In the genomic region with DNA sequence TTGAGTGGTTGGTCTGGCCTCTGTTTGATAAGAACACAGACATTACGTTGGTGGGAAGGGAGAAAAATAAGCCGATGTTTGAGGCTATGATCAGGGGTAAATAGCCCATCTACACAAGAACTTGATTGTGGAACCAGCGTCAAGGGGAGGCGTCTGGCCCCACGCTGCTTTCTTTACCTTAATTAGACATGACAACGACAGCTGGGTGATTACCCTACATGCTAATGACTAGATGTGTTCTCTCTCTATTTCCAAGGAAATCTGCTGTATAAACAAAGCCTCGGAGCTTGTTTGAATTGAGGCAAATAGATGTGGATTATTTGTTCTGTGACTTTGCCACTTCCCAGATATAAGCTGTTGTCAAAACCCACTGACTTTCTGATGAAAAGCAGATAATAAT, we compare ENCODE assay signal across 28 mouse cellular contexts. TPM values are rescaled to one million over a fixed set of nuclear protein-coding genes. Genes with fewer than 3 reads are reported as not detected.
DNase-seq lines count a peak whose midpoint lies in the region; ATAC-seq and TF ChIP-seq lines count a peak whose summit lies in the region.
"Had no signal": no experiment of that assay in that cellular context is flagged by ENCODE, and none has a peak within 500 bp of the region (broad histone marks: within the 10 kb centered on the region; RNA-seq: fewer than 3 reads in every experiment).

No protein-coding gene starts in this region.

- no peak for TF ChIP-seq CTCF in liver, postnatal 0 days (IDR thresholded peaks at IDR 0.05; ENCODE audit: low read depth)
- TF ChIP-seq CTCF in midbrain, postnatal 0 days (IDR thresholded peaks at IDR 0.05) = no peak

- peaks cover 11% of the 10 kb centered on the region for H3K4me1 ChIP-seq in forebrain, embryonic 14.5 days (ENCODE audit: control insufficient read depth, insufficient read depth, low read length)
- peaks cover 7% of the 10 kb centered on the region for H3K4me1 ChIP-seq in forebrain, embryonic 12.5 days
- 0 out of 2 replicates have a peak, but pooled peaks cover 4% of the 10 kb centered on the region for H3K4me1 ChIP-seq in liver, embryonic 11.5 days (replicated peaks; ENCODE audit: control insufficient read depth, insufficient read depth, low read length)
- no peaks in the 10 kb centered on the region for H3K4me1 ChIP-seq in liver, postnatal 0 days (ENCODE audit: insufficient read depth)
- no peaks in the 10 kb centered on the region; the same call in 1 of the 2 replicates for H3K4me1 ChIP-seq in midbrain, postnatal 0 days (ENCODE audit: insufficient read depth, low read length)
- no peaks in the 10 kb centered on the region for H3K4me1 ChIP-seq in midbrain, embryonic 11.5 days (ENCODE audit: control insufficient read depth, insufficient read depth, low read length)
- H3K4me1 ChIP-seq: heart, embryonic 13.5 days; intestine, embryonic 15.5 days; liver, embryonic 15.5 days; lung, embryonic 15.5 days had no signal

- 13% methylated on average over 7 of the region's 7 CpGs for WGBS in forebrain, embryonic 14.5 days
- 34% methylated on average over 7 of the region's 7 CpGs for WGBS in forebrain, embryonic 12.5 days
- WGBS in liver, embryonic 11.5 days = 37% methylated on average over 7 of the region's 7 CpGs
- WGBS in liver, postnatal 0 days (ENCODE audit: insufficient replicate concordance) = 24% methylated on average over 7 of the region's 7 CpGs
- WGBS in midbrain, postnatal 0 days = 25% methylated on average over 7 of the region's 7 CpGs
- WGBS in midbrain, embryonic 11.5 days = 73% methylated on average over 7 of the region's 7 CpGs

- H3K9ac ChIP-seq in forebrain, embryonic 14.5 days (ENCODE audit: low read length) = no peak overlapping the region
- no peak overlapping the region for H3K9ac ChIP-seq in forebrain, embryonic 12.5 days
- H3K9ac ChIP-seq in liver, embryonic 11.5 days (ENCODE audit: low read depth, low read length) = no peak overlapping the region
- no peak overlapping the region for H3K9ac ChIP-seq in liver, postnatal 0 days (replicated peaks)
- H3K9ac ChIP-seq in midbrain, postnatal 0 days (replicated peaks; ENCODE audit: low read length, poor library complexity, severe bottlenecking) = no peak overlapping the region
- no peak overlapping the region for H3K9ac ChIP-seq in midbrain, embryonic 11.5 days (ENCODE audit: low read length)
- H3K9ac ChIP-seq: heart, embryonic 13.5 days; hindbrain, embryonic 15.5 days; intestine, embryonic 15.5 days; liver, embryonic 15.5 days; lung, embryonic 15.5 days had no signal

- no peak overlapping the region for H3K27ac ChIP-seq in forebrain, embryonic 14.5 days (ENCODE audit: low read depth, low read length)
- H3K27ac ChIP-seq in forebrain, embryonic 12.5 days = no peak overlapping the region
- no peak overlapping the region for H3K27ac ChIP-seq in liver, embryonic 11.5 days (ENCODE audit: low read depth, low read length)
- H3K27ac ChIP-seq in liver, postnatal 0 days (ENCODE audit: low read depth) = no peak overlapping the region
- no peak overlapping the region for H3K27ac ChIP-seq in midbrain, postnatal 0 days (ENCODE audit: low read depth, low read length)
- H3K27ac ChIP-seq in midbrain, embryonic 11.5 days (ENCODE audit: low read depth, low read length) = no peak overlapping the region
- H3K27ac ChIP-seq: heart, embryonic 13.5 days; hindbrain, embryonic 15.5 days; intestine, embryonic 15.5 days; layer of hippocampus, adult 2 months; left cerebral cortex, adult 2 months; liver, embryonic 15.5 days; lung, embryonic 15.5 days had no signal

- peak; percentile 66 for DNase-seq in forebrain, embryonic 14.5 days (ENCODE audit: low spot score)
- DNase-seq in liver, embryonic 11.5 days (ENCODE audit: low spot score) = no peak
- no peak for DNase-seq in liver, postnatal 0 days
- peak; percentile 59 for DNase-seq in midbrain, postnatal 0 days (ENCODE audit: low spot score)
- no peak for DNase-seq in midbrain, embryonic 11.5 days (ENCODE audit: low spot score, missing footprints)
- DNase-seq in retina, postnatal 7 days (ENCODE audit: low read depth, low spot score) = peak; percentile 25
- no peak for DNase-seq in adrenal gland, adult (ENCODE audit: inconsistent age in 2 of 2, low spot score in 1 of 2)
- DNase-seq: adrenal gland, postnatal 14 days; cerebellum, adult 11-12 months; cerebellum, postnatal 14 days; gastrocnemius, postnatal 10 days; heart, postnatal 10 days; kidney, adult 2 months; kidney, postnatal 36 days; right cerebral cortex, postnatal 14 days had no signal

- no peaks in the 10 kb centered on the region for H3K27me3 ChIP-seq in forebrain, embryonic 14.5 days (replicated peaks; ENCODE audit: control insufficient read depth, insufficient read depth, low read length)
- peaks cover 13% of the 10 kb centered on the region for H3K27me3 ChIP-seq in forebrain, embryonic 12.5 days
- no peaks in the 10 kb centered on the region for H3K27me3 ChIP-seq in liver, embryonic 11.5 days (replicated peaks; ENCODE audit: control insufficient read depth, insufficient read depth, low read length)
- H3K27me3 ChIP-seq in liver, postnatal 0 days (ENCODE audit: insufficient read depth, low read length) = no peaks in the 10 kb centered on the region
- no peaks in the 10 kb centered on the region; the same call in 1 of the 2 replicates for H3K27me3 ChIP-seq in midbrain, postnatal 0 days (ENCODE audit: insufficient read depth, low read length)
- H3K27me3 ChIP-seq in midbrain, embryonic 11.5 days (ENCODE audit: control insufficient read depth, insufficient read depth, low read length) = no peaks in the 10 kb centered on the region
- H3K27me3 ChIP-seq: heart, embryonic 13.5 days; hindbrain, embryonic 15.5 days; intestine, embryonic 15.5 days; liver, embryonic 15.5 days; lung, embryonic 15.5 days had no signal

- no peak for TF ChIP-seq EP300 in liver, postnatal 0 days (IDR thresholded peaks at IDR 0.05; ENCODE audit: low read depth)

- ATAC-seq in forebrain, embryonic 14.5 days = no peak
- no peak for ATAC-seq in forebrain, embryonic 12.5 days (ENCODE audit: low FRiP score)
- 0 out of 2 replicates have a peak, but pooled peaks have one; percentile 15 for ATAC-seq in liver, embryonic 11.5 days (replicated peaks; ENCODE audit: low FRiP score)
- ATAC-seq in liver, postnatal 0 days = no peak
- no peak for ATAC-seq in midbrain, postnatal 0 days (ENCODE audit: low FRiP score)
- no peak for ATAC-seq in midbrain, embryonic 11.5 days (ENCODE audit: low FRiP score)
- ATAC-seq: intestine, embryonic 15.5 days; Patski had no signal

- H3K4me3 ChIP-seq in forebrain, embryonic 14.5 days (ENCODE audit: low read depth, low read length) = no peak overlapping the region
- H3K4me3 ChIP-seq in forebrain, embryonic 12.5 days (replicated peaks) = no peak overlapping the region
- H3K4me3 ChIP-seq in liver, embryonic 11.5 days (ENCODE audit: low read depth, low read length) = no peak overlapping the region
- no peak overlapping the region for H3K4me3 ChIP-seq in liver, postnatal 0 days (ENCODE audit: low read depth, low read length)
- H3K4me3 ChIP-seq in midbrain, postnatal 0 days (ENCODE audit: low read depth, low read length) = no peak overlapping the region
- H3K4me3 ChIP-seq in midbrain, embryonic 11.5 days (ENCODE audit: low read depth, low read length) = no peak overlapping the region
- H3K4me3 ChIP-seq: erythroblast, embryonic 14.5 days; heart, embryonic 13.5 days; hindbrain, embryonic 15.5 days; intestine, embryonic 15.5 days; layer of hippocampus, adult 2 months; left cerebral cortex, adult 2 months; liver, embryonic 15.5 days; lung, embryonic 15.5 days had no signal

- no peaks in the 10 kb centered on the region for H3K36me3 ChIP-seq in forebrain, embryonic 14.5 days (ENCODE audit: control insufficient read depth, insufficient read depth, low read length)
- H3K36me3 ChIP-seq in forebrain, embryonic 12.5 days (replicated peaks) = no peaks in the 10 kb centered on the region
- no peaks in the 10 kb centered on the region for H3K36me3 ChIP-seq in liver, embryonic 11.5 days (ENCODE audit: control insufficient read depth, insufficient read depth, low read length)
- H3K36me3 ChIP-seq in liver, postnatal 0 days (replicated peaks; ENCODE audit: insufficient read depth, low read length) = no peaks in the 10 kb centered on the region
- H3K36me3 ChIP-seq in midbrain, postnatal 0 days (ENCODE audit: insufficient read depth, low read length) = no peaks in the 10 kb centered on the region
- no peaks in the 10 kb centered on the region for H3K36me3 ChIP-seq in midbrain, embryonic 11.5 days (ENCODE audit: control insufficient read depth, insufficient read depth, low read length)
- H3K36me3 ChIP-seq: heart, embryonic 13.5 days; hindbrain, embryonic 15.5 days; intestine, embryonic 15.5 days; liver, embryonic 15.5 days; lung, embryonic 15.5 days had no signal

- H3K4me2 ChIP-seq in forebrain, embryonic 14.5 days (ENCODE audit: low read length) = no peak overlapping the region
- H3K4me2 ChIP-seq in forebrain, embryonic 12.5 days = no peak overlapping the region
- H3K4me2 ChIP-seq in liver, embryonic 11.5 days = no peak overlapping the region
- no peak overlapping the region for H3K4me2 ChIP-seq in liver, postnatal 0 days (ENCODE audit: low read depth, low read length)
- H3K4me2 ChIP-seq in midbrain, postnatal 0 days (ENCODE audit: low read depth, low read length, poor library complexity, severe bottlenecking) = no peak overlapping the region
- no peak overlapping the region for H3K4me2 ChIP-seq in midbrain, embryonic 11.5 days
- H3K4me2 ChIP-seq: heart, embryonic 13.5 days; hindbrain, embryonic 15.5 days; intestine, embryonic 15.5 days; liver, embryonic 15.5 days; lung, embryonic 15.5 days had no signal

- no peaks in the 10 kb centered on the region for H3K9me3 ChIP-seq in forebrain, embryonic 14.5 days (replicated peaks; ENCODE audit: control insufficient read depth, low read length)
- no peaks in the 10 kb centered on the region for H3K9me3 ChIP-seq in forebrain, embryonic 12.5 days
- no peaks in the 10 kb centered on the region for H3K9me3 ChIP-seq in liver, embryonic 11.5 days (ENCODE audit: control insufficient read depth, low read length)
- no peaks in the 10 kb centered on the region for H3K9me3 ChIP-seq in liver, postnatal 0 days (ENCODE audit: low read length)
- H3K9me3 ChIP-seq in midbrain, postnatal 0 days (ENCODE audit: low read length) = no peaks in the 10 kb centered on the region
- H3K9me3 ChIP-seq in midbrain, embryonic 11.5 days (ENCODE audit: control insufficient read depth, low read length) = no peaks in the 10 kb centered on the region
- H3K9me3 ChIP-seq: heart, embryonic 13.5 days; hindbrain, embryonic 15.5 days; intestine, embryonic 15.5 days; liver, embryonic 15.5 days; lung, embryonic 15.5 days had no signal

RNA-seq across cellular contexts. Expression of a gene that starts 49.9 kb away (rescaled TPM):
- polyA plus RNA-seq in forebrain, embryonic 14.5 days (2014; fragmentation: Nextera tagmentation; extraction: Ambion mirVana) = 0.12 and 0.33 TPM in 2 replicates
- 0.18 TPM in 2 replicates for polyA plus RNA-seq in forebrain, embryonic 12.5 days (2016; fragmentation: Nextera tagmentation; extraction: Ambion mirVana)
- 0.08 TPM in 1 of 2 replicates, not detected in the other for polyA plus RNA-seq in liver, embryonic 11.5 days (2014; fragmentation: Nextera tagmentation; extraction: Ambion mirVana)
- 0.07 and 0.09 TPM in 2 replicates for polyA plus RNA-seq in liver, postnatal 0 days (2015; fragmentation: Nextera tagmentation; extraction: Ambion mirVana)
- total RNA-seq in midbrain, postnatal 0 days (2014; rRNA removed) = 0.33 and 0.52 TPM in 2 replicates
- 0.45 and 0.84 TPM in 2 replicates for polyA plus RNA-seq in midbrain, postnatal 0 days (2015; fragmentation: Nextera tagmentation; extraction: Ambion mirVana)
- 0.29 and 0.45 TPM in 2 replicates for polyA plus RNA-seq in midbrain, embryonic 11.5 days (2014; fragmentation: Nextera tagmentation; extraction: Ambion mirVana)
- total RNA-seq: megakaryocyte, adult 5-6 weeks; MEL; monocyte, adult 5-6 weeks had no signal
- polyA plus RNA-seq: lung, embryonic 15.5 days had no signal

Comparison
In these comparisons a context has a peak if more than half of its experiments do, and no peak if none do; other contexts are left out.
1. DNase-seq: peak in forebrain, embryonic 14.5 days (single experiment), midbrain, postnatal 0 days (single experiment) and retina, postnatal 7 days (single experiment); none in liver, embryonic 11.5 days (single experiment), liver, postnatal 0 days (single experiment), midbrain, embryonic 11.5 days (single experiment) and adrenal gland, adult (0 of 2).